Mouse (Mus musculus): ENCODE data around the gene Prr7.

The Prr7 gene

DNA sequence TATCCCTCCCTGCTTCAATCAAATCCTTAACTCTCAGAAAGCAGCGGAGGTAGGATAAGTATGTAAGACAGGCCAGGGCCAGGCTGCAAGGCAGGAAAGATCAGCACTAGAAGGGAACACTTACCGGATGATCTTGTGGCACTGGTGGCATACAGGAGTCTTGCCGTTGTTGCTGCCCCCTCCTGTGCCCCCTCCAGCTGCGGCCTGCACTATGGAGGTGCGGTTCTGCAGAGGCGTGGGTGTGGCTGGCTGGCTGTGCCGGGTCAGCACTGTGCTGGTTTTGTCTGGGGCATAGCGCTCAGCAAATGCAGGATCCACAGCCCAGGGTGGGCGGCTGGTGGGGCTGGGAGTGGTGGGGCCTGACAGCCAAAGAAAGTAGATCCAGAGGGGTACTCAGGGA lies 41.7 kb downstream of the Prr7 start:
- in situ Hi-C loops (cut with MboI, MseI), result loop anchor here (5.0 kb wide), 1 partner anchor 51 kb away; no protein-coding TSS in a partner anchor

DNA sequence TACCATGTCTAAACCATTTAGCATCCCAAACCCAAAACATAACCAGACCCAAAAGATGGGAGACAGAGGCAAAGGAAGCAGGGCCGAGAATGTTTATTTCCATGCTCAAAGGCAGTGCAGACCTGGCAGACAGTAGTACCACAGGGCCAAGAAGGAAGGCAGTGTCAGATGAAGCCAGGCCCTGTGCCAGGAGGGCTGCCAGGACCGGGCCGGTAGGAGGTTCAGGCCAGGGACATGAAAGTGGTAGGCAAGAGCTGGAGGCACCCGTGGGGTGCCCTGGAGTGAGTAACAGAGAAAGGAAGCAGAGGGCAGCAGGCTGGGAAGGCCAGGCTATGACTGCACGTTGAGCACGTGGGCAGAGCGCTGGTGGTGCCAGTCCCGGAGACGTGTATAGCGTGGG lies 42.6 kb downstream of the Prr7 start:
- in situ Hi-C loops (cut with MboI, MseI), result loop anchor here (5.0 kb wide), 1 partner anchor 51 kb away; no protein-coding TSS in a partner anchor

DNA sequence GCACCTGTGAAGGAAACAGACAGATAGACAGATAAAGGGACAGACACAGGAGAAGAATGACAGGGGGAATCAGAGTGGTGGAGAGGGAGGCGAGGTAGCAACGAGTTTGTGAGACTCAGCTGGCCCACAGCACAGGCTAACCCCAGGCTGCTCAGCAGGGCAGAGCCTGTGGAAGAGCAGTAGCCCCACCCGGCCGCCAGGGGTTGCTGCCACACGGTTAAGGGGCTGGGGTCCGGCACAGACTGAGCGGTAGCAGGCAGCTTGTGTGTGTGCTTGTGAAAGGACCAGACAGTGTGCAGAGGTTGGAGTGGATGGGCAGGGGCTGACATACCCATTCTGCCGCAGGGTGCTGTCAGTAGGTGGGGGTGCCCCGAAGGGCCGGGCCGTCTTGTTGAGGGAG lies 43.8 kb downstream of the Prr7 start:
- in situ Hi-C loops (cut with MboI, MseI), result loop anchor here (5.0 kb wide), 1 partner anchor 49 kb away; no protein-coding TSS in a partner anchor

DNA sequence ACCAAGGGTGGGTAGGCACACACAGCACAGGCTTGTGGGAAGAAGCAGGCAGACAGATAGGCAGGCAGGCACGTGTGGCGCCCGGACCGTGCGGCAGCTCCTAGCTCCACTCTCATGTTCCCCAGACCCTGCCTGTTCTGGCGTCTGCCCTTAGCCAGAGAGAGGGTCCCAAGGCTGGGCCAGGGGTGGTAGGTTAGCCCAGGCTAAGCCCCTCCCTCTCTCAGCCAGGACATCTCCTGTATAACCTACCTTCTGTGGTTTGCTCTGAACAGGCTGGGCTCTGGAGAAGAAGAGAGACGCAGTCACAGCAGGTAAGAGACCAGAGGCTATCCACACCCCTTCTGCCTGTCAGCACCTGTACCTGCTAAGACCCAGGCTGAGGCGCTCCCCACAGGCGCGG lies 44.5 kb downstream of the Prr7 start:
- in situ Hi-C loops (cut with MboI, MseI), result loop anchor here (5.0 kb wide), 1 partner anchor 49 kb away; no protein-coding TSS in a partner anchor

DNA sequence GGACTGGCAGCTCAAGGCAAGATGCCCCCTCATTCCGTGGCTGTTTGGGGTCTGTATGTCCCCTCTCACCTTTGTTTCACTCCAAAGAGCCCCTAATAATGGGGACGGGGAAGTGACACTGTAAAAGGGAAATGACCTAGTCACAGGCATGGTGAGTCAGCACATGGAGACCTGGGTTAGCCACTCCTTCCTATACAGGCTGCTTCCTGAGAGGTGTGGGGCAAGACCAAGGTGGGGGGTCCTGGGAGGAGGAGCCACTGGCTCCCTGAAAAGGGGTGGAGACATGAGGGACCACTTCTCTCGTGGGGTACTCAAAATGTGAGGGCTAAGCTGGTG lies 46.2 kb downstream of the Prr7 start:
- in situ Hi-C loops (cut with MboI, MseI), result loop anchor here (5.0 kb wide), 1 partner anchor 33 kb away; no protein-coding TSS in a partner anchor

DNA sequence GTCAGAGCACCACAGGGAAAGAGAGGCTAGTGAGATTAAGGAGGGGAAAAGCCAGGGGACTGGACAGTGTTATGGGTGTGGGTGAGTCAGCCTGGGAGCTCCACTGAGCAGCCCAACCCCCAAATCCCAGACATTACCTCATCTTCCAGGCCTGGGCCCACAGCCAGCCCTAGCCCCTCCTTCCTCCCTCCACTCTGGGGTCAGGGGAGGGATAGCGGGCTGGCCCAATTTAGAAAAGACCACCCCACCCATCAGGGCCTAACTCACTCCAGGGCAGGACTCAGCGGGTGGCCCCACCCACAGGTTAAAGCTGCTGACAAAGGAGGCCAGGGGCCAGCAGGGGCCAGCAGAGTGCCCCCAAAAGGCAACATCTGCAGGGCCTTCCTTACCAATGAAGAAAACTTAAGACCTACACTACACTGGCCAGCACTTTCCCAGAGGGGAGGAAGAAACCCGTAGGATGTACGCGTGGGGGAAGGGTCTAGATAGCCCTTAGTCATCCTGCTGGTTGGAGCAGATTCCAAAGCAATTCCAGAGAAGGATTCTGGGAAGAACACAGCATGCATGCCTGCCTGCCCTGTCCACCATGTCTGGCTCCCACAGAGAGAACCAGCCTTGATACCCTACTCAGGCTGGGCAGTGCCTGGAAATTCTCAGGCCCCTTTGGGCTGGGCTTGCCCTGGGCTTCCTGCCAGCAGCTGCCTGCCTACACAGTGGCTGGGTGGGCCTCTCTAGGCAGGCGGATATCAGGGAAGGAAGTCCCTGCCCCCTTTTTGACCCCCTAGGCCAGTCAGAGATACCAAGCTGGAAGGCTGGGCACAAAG lies 46.8 kb downstream of the Prr7 start:
- in situ Hi-C loops (cut with MboI, MseI), result loop anchor here (5.0 kb wide), 1 partner anchor 34 kb away; no protein-coding TSS in a partner anchor

DNA sequence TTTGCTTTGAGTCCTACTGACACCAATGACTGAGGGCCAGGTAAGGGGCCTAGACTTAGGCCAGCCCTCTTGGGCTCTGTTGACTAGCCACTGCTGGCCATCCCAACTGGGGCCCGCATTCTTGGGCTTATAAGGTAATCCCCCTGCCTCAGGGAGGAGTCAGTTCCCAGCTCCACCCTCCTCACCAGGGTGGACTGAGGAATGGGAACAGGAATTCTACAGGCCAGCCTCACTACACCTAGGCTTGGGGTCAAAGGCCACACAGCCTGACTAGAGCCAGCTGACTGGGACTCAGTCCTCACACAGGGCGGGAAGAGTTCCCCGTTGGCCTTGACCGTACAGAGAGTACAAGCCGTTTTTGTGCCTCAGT lies 47.4 kb downstream of the Prr7 start:
- in situ Hi-C loops (cut with MboI, MseI), result loop anchor here (5.0 kb wide), 1 partner anchor 34 kb away; no protein-coding TSS in a partner anchor

DNA sequence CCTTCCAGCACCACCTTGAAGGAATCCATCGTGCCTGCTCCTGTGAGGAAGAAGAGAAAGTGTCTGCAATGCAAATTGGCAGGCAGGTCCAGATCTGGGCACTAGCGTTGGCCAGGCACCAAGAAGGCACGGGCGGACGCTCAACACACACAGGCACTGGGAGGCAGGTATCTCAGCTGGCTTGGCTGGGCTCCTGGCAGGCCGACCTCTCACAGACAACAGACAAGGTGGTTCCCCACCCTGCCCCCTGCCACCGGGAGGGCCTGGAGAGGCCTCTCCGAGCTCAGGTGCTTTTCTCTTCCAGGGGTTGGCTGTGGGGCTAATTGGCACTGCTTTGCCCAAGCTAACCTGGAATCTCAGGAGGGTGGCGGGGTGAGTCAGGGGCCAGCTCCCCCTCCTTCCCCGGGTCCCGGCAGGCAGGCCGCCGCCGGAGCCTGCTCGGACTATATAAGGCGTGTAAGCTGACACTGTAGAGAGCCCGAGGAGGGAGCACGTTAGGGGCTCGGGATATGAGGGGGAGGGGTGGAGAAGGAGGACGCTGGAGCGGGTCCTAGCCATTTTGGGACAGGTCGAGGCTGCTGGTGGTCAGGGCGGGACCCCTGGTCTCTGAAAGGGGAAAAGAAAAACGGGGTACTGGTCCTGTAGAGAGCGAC lies 48.4 kb downstream of the Prr7 start:
- in situ Hi-C loops (cut with MboI, MseI), result loop anchor here (5.0 kb wide), 1 partner anchor 35 kb away; no protein-coding TSS in a partner anchor

DNA sequence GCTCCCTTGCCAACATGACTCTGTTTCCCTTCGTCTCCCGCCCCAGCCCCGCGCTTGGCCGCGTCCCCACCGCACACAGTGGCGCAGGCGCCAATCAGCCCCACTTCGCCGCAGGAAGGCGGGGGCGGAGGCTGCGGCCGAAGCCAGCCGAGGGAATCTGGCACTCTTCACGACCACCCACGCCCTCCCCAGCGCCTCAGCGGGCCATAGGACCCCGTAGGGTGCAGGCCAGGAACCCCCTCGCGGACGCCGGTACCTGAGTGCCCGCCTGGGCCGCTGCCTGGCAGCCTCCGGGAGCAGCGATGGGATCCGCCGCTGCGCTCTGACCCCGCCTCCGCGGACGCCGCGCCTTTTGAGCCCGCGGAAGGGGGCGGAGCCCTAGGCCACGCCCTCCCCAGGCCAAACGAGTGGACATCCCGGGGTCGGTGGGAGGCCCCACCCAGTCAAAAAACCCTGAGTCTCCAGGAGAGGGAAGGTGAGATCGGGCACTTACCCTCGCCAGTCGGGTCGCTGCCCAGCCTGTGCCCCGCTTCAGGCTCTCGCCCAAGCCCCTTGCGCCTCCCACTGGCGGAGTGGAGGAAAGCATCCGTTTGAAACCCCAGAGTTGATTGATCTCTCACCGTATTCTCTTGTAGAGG lies 49.2 kb downstream of the Prr7 start, which contains the start of gene Pdlim7:
Gene Pdlim7 (minus strand): TSS at position 566 of the 638 bp plus-strand sequence.
- in situ Hi-C loops (cut with MboI, MseI), result loop anchor here (5.0 kb wide), 1 partner anchor 36 kb away; no protein-coding TSS in a partner anchor

DNA sequence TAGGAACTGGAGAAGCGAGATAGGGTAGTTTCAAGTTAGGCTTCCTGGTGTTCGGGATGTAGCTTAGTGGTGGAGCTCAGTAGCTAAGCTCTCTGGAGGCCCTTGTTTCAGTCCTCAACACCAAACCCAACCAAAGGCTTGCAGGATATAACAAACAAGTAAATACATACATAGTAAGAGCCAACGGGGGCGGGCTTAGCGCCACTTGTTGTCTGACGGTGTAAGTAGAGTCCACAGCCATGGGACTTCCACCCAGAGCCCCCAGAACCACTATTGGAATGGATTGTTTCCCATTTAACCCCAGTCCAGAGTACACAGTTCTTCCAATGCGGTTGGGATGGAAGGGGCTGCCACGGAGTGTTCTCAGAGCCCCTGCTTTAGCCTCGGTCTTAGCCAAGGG lies 49.8 kb downstream of the Prr7 start:
- in situ Hi-C loops (cut with MboI, MseI), result loop anchor here (5.0 kb wide), 1 partner anchor 37 kb away; no protein-coding TSS in a partner anchor

DNA sequence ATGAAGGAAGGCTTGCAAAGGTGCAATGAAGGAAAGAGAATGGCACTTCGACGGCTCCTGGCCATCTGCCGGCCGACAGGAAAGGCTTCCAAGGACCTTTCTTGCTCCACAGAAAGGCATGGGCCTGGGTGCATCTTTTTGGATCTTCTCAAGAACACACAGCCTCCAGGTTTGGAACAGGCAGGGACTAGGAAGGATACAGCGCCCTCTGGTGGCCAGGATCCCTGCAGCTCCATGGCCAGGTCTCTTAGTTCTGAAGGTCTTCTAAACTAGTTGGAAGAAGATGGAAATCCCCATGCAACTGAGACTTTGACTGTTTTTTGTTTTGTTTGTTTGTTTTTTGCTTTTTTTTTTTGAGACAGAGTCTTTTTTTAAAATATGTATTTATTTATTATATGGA lies 52.9 kb downstream of the Prr7 start:
- in situ Hi-C loops (cut with MboI, MseI), result no loop called here

DNA sequence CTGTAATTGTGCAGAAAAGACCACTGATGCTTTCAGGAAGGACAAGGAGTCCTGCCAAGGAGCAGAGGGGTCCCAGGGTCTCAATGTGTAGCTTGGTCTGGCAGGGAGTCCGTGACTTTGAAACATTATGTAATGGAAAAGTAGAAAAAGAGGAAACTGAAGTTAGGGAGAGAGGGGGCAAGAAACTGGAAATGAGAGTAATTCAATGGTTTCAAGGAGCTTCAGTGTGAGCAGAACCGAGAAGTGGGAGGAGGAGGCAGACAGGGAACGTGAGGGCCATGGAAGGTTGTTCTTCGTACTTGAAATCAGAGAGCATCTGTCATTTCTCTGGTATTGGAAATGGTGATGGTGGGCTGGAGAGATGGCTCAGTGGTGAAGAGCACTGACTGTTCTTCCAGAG lies 55.5 kb downstream of the Prr7 start:
- in situ Hi-C loops (cut with MboI, MseI), result loop anchor here (5.0 kb wide), 1 partner anchor 112 kb away; no protein-coding TSS in a partner anchor

DNA sequence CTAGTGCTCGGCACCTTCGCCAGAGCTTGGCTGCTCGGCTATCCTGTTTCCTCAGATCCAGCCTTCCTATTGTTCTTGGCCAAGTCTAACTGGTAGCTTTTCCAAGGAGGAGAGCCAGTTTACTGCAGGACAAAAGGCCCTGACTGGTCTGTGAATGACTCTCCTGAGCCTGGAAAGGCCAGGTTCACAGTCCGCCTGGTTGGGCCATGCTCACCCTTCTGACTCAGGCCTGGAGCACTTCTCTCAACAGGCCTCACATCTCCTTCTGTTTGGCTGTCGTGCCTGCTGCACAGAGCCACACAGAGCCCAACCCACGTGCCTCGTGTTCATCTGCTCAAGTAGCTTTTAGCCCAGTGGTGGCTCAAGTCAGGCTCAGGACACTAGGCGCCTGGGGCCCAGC lies 58.7 kb downstream of the Prr7 start:
- in situ Hi-C loops (cut with MboI, MseI), result loop anchor here (5.0 kb wide), 1 partner anchor 115 kb away; no protein-coding TSS in a partner anchor
